Mouse (Mus musculus): ENCODE data around the gene Thbs1.

DNA sequence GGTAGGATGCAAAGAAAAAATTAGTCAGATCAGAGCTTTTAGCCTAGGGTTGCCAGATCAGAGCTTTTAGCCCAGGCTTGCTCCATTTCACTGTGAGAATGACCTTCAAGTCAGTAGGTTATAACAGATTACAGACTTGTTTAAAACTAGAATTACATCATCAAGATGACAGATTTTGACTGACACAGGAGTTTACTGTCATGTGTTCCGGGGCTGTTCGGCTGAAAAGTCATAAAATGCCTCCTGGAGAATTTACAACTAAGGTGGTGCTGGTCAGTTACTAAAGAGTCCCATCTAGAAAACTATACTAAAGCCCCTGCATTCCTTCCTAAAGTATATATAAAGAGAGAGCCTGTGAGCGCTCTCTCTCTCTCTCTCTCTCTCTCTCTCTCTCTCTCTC, 16.6 kb downstream of the Thbs1 start:
- no peak for TF ChIP-seq POLR2AphosphoS5 (IDR thresholded peaks at IDR 0.05; ENCODE audit: insufficient replicate concordance, low read depth, low read length)
- TF ChIP-seq CTCF (IDR thresholded peaks at IDR 0.05; ENCODE audit: low read depth, low read length): no peak

Data from G1E (cell line).